Comparison of ENCODE assay signal across 8 mouse cellular contexts in the genomic region with DNA sequence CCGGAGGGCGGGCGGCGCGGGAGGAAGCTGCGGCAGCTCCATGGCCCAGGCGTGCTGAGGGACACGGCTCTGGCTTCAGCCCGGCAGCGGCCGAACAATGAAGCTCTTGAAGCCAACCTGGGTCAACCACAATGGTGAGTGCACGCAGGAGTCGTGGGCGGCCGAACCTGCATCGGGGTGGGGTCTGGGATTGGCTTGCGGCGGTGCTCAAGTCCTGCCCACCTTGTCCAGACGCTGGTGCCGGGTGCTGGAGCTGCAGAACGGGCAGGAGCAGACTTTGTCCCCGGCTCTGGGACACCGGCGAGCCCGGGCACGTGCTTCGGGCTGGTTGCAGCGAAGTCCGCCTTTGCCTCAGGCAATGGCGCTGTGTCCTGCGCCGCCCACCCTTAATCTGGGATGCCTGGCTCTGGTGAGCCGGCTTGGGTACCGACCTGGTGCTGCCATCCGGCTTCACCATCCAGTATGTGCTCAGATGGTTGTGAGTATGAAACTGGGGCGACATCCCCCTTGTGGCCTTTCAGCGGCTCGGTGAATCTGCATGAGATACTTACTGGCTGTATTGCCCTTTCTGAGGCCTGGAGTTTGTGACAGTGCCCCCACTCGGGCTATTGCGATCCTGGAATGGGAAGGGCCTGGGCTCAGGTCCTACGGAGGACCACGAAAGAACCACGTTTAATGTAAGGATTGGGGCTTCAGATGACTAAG. TPM values are rescaled to one million over a fixed set of nuclear protein-coding genes. Genes with fewer than 3 reads are reported as not detected.
DNase-seq lines count a peak whose midpoint lies in the region; ATAC-seq and TF ChIP-seq lines count a peak whose summit lies in the region.

No protein-coding gene starts in this region.

- H3K9me3 ChIP-seq in G1E (replicated peaks) = no peaks in the 10 kb centered on the region
- no peaks in the 10 kb centered on the region for H3K9me3 ChIP-seq in forebrain, embryonic 15.5 days
- no peaks in the 10 kb centered on the region for H3K9me3 ChIP-seq in lung, embryonic 16.5 days (ENCODE audit: control insufficient read depth, low read length)

- peaks cover 38% of the 10 kb centered on the region for H3K4me1 ChIP-seq in G1E (ENCODE audit: insufficient read depth, low read depth, low read length)
- peaks cover 31% of the 10 kb centered on the region for H3K4me1 ChIP-seq in forebrain, embryonic 15.5 days
- H3K4me1 ChIP-seq in lung, embryonic 16.5 days (replicated peaks; ENCODE audit: control insufficient read depth, insufficient read depth, low read length) = peaks cover 10% of the 10 kb centered on the region
- no peaks in the 10 kb centered on the region for H3K4me1 ChIP-seq in olfactory bulb, adult 2 months (ENCODE audit: control insufficient read depth, insufficient read depth, low read length)

- DNase-seq in G1E (ENCODE audit: low spot score) = peak; percentile 44
- peak; percentile 68 for DNase-seq in c-Kit-positive CD71-negative TER-119-negative erythroid progenitor cells, embryonic 14.5 days (ENCODE audit: low read depth)
- peak; percentile 35 to 54 for DNase-seq in layer of hippocampus, adult 8-10 months (ENCODE audit: low spot score in 2 of 2)
- peak; percentile 76 for DNase-seq in thymus, postnatal 14 days

- peak overlapping the region; percentile 99 for H3K4me3 ChIP-seq in G1E (ENCODE audit: low read depth, low read length)
- H3K4me3 ChIP-seq in forebrain, embryonic 15.5 days = peak overlapping the region; percentile 97
- H3K4me3 ChIP-seq in lung, embryonic 16.5 days (ENCODE audit: low read length) = peak overlapping the region; percentile 94
- H3K4me3 ChIP-seq in olfactory bulb, adult 2 months (ENCODE audit: insufficient read depth, low read depth, low read length) = peak overlapping the region; percentile 67

- no peak for TF ChIP-seq POLR2A in olfactory bulb, adult 2 months (IDR thresholded peaks at IDR 0.05; ENCODE audit: insufficient read depth, low read depth, low read length)

- 0 out of 2 replicates have a peak, but pooled peaks have one; percentile 6 for TF ChIP-seq CTCF in G1E (IDR thresholded peaks at IDR 0.05; ENCODE audit: low read depth, low read length)
- no peak for TF ChIP-seq CTCF in olfactory bulb, adult 2 months (IDR thresholded peaks at IDR 0.05; ENCODE audit: insufficient read depth, low read depth, low read length)

- H3K4me2 ChIP-seq in forebrain, embryonic 15.5 days (replicated peaks) = peak overlapping the region; percentile 54
- H3K4me2 ChIP-seq in lung, embryonic 16.5 days (ENCODE audit: low read depth, low read length) = peak overlapping the region; percentile 93

- peak overlapping the region; percentile 99 for H3K9ac ChIP-seq in forebrain, embryonic 15.5 days (replicated peaks)
- H3K9ac ChIP-seq in lung, embryonic 16.5 days (ENCODE audit: low read length) = peak overlapping the region; percentile 88

- under 1% methylated on average over 43 of the region's 43 CpGs for WGBS in forebrain, embryonic 15.5 days
- under 1% methylated on average over 36 of the region's 43 CpGs for WGBS in lung, embryonic 16.5 days
- WGBS in olfactory bulb, adult 2 months = under 1% methylated on average over 43 of the region's 43 CpGs

- H3K36me3 ChIP-seq in G1E (replicated peaks) = peaks cover 62% of the 10 kb centered on the region
- H3K36me3 ChIP-seq in forebrain, embryonic 15.5 days = peaks cover 15% of the 10 kb centered on the region
- peaks cover 14% of the 10 kb centered on the region for H3K36me3 ChIP-seq in lung, embryonic 16.5 days (ENCODE audit: control insufficient read depth, insufficient read depth, low read length)

- H3K27ac ChIP-seq in forebrain, embryonic 15.5 days (replicated peaks) = peak overlapping the region; percentile 99
- H3K27ac ChIP-seq in lung, embryonic 16.5 days (ENCODE audit: low read length) = peak overlapping the region; percentile 97
- peak overlapping the region; percentile 10; the same call in 1 of the 2 replicates for H3K27ac ChIP-seq in olfactory bulb, adult 2 months (ENCODE audit: insufficient read depth, low read depth, low read length)

- ATAC-seq in G1E (ENCODE audit: extremely low read depth, insufficient number of reproducible peaks, low FRiP score, poor library complexity, severe bottlenecking) = peak; percentile 43
- peak; percentile 44 for ATAC-seq in forebrain, embryonic 15.5 days (replicated peaks)
- ATAC-seq in hematopoietic stem cell, adult 5-6 weeks (replicated peaks in 1 of 2; ENCODE audit: insufficient read depth in 1 of 2, low FRiP score in 2 of 2, low TSS enrichment in 1 of 2, low read depth in 1 of 2, poor library complexity in 2 of 2, severe bottlenecking in 2 of 2) = peak; percentile 48 to 57
- ATAC-seq in lung, embryonic 16.5 days (ENCODE audit: low read depth) = peak; percentile 30

- H3K27me3 ChIP-seq in G1E (ENCODE audit: insufficient read depth, low read length) = no peaks in the 10 kb centered on the region
- no peaks in the 10 kb centered on the region for H3K27me3 ChIP-seq in forebrain, embryonic 15.5 days
- no peaks in the 10 kb centered on the region for H3K27me3 ChIP-seq in lung, embryonic 16.5 days (ENCODE audit: control insufficient read depth, insufficient read depth, low read depth, low read length)

RNA-seq across cellular contexts. Expression of gene Hira, which starts 0.7 kb away (rescaled TPM):
- total RNA-seq in G1E (2014; fragmentation: Nextera tagmentation) (55.4 and 63.8 TPM in 2 replicates), G1E (2017) (42.5 and 46.2 TPM in 2 replicates)
- polyA plus RNA-seq in G1E (2012) = 34.7 and 53.0 TPM in 2 replicates
- polyA plus RNA-seq in forebrain, embryonic 15.5 days (2015; fragmentation: Nextera tagmentation; extraction: Ambion mirVana) = 25.1 and 27.8 TPM in 2 replicates
- 65.7 and 77.8 TPM in 2 replicates for total RNA-seq in hematopoietic stem cell, adult 5-6 weeks (2017)
- total RNA-seq in layer of hippocampus, adult 8-10 months (2022) = 10 to 100 TPM; 75.3 to 92.0 (median 79.3) TPM
- 5.8 and 7.3 TPM in 2 replicates for polyA plus RNA-seq in lung, embryonic 16.5 days (2015; fragmentation: Nextera tagmentation; extraction: Ambion mirVana)
- polyA plus RNA-seq in olfactory bulb, adult 2 months (2012; ENCODE audit: insufficient read depth, insufficient read length, low replicate concordance, missing spikeins) = not detected in 2 replicates

RNA-seq across cellular contexts. Expression of gene Mrpl40, which starts 0.9 kb away (rescaled TPM):
- total RNA-seq in G1E (2014; fragmentation: Nextera tagmentation) (72.1 and 76.6 TPM in 2 replicates), G1E (2017) (125 and 132 TPM in 2 replicates)
- 14.9 and 18.7 TPM in 2 replicates for polyA plus RNA-seq in G1E (2012)
- polyA plus RNA-seq in forebrain, embryonic 15.5 days (2015; fragmentation: Nextera tagmentation; extraction: Ambion mirVana) = 62.9 and 67.0 TPM in 2 replicates
- total RNA-seq in hematopoietic stem cell, adult 5-6 weeks (2017) = 70.6 and 94.1 TPM in 2 replicates
- total RNA-seq in layer of hippocampus, adult 8-10 months (2022) = 10 to 100 TPM; 27.4 to 35.0 (median 32.2) TPM
- polyA plus RNA-seq in lung, embryonic 16.5 days (2015; fragmentation: Nextera tagmentation; extraction: Ambion mirVana) = 82.9 and 84.5 TPM in 2 replicates
- not detected in 2 replicates for polyA plus RNA-seq in olfactory bulb, adult 2 months (2012; ENCODE audit: insufficient read depth, insufficient read length, low replicate concordance, missing spikeins)

RNA-seq across cellular contexts. Expression of gene Gm28539, which starts 41.2 kb away (rescaled TPM):
- total RNA-seq in G1E (2014; fragmentation: Nextera tagmentation) (not detected in 2 replicates), G1E (2017) (not detected in 2 replicates)
- polyA plus RNA-seq in G1E (2012) = not detected in 2 replicates
- polyA plus RNA-seq in forebrain, embryonic 15.5 days (2015; fragmentation: Nextera tagmentation; extraction: Ambion mirVana) = not detected in 2 replicates
- not detected in 2 replicates for total RNA-seq in hematopoietic stem cell, adult 5-6 weeks (2017)
- 10 to 100 TPM in 1 of 4 experiments, 1 to 10 TPM in 3; 4.6 to 11.1 (median 8.2) TPM for total RNA-seq in layer of hippocampus, adult 8-10 months (2022)
- not detected in 2 replicates for polyA plus RNA-seq in lung, embryonic 16.5 days (2015; fragmentation: Nextera tagmentation; extraction: Ambion mirVana)
- polyA plus RNA-seq in olfactory bulb, adult 2 months (2012; ENCODE audit: insufficient read depth, insufficient read length, low replicate concordance, missing spikeins) = not detected in 2 replicates

RNA-seq across cellular contexts. Expression of gene 2510002D24Rik, which starts 41.2 kb away (rescaled TPM):
- total RNA-seq in G1E (2014; fragmentation: Nextera tagmentation) (64.3 and 74.1 TPM in 2 replicates), G1E (2017) (45.9 and 59.7 TPM in 2 replicates)
- polyA plus RNA-seq in G1E (2012) = 74.9 and 109 TPM in 2 replicates
- 30.7 and 31.2 TPM in 2 replicates for polyA plus RNA-seq in forebrain, embryonic 15.5 days (2015; fragmentation: Nextera tagmentation; extraction: Ambion mirVana)
- 60.7 and 64.3 TPM in 2 replicates for total RNA-seq in hematopoietic stem cell, adult 5-6 weeks (2017)
- 10 to 100 TPM; 18.3 to 31.0 (median 26.7) TPM for total RNA-seq in layer of hippocampus, adult 8-10 months (2022)
- polyA plus RNA-seq in lung, embryonic 16.5 days (2015; fragmentation: Nextera tagmentation; extraction: Ambion mirVana) = 34.5 and 40.4 TPM in 2 replicates
- not detected in 2 replicates for polyA plus RNA-seq in olfactory bulb, adult 2 months (2012; ENCODE audit: insufficient read depth, insufficient read length, low replicate concordance, missing spikeins)

Comparison
In these comparisons a context has a peak if more than half of its experiments do, and no peak if none do; other contexts are left out.
1. Peak in every context shown above with its lines: DNase-seq, ATAC-seq, H3K4me3 ChIP-seq and H3K27ac ChIP-seq.
2. H3K27ac ChIP-seq: peak in every context shown above with its lines; median percentile 99 in forebrain, embryonic 15.5 days; 97 in lung, embryonic 16.5 days; 10 in olfactory bulb, adult 2 months.
3. RNA of gene Mrpl40, which starts 0.9 kb away (polyA plus RNA-seq): 82.9 to 84.5 TPM in lung, embryonic 16.5 days, 62.9 to 67.0 TPM in forebrain, embryonic 15.5 days and 14.9 to 18.7 TPM in G1E; not detected in olfactory bulb, adult 2 months; every median in the first group is over 10 times any median in the second.